Mouse (Mus musculus) retina, postnatal 1 day (tissue): ENCODE results near the gene Gm17409.

Experiments used
- DNase-seq: peaks from one replicate; pipeline ENCODE4 v3.0.0-alpha.2; 2012

The Gm17409 gene

GRCm38 (mm10) chr2:58469816-58470215 lies at the start of gene Gm17409:
Gm17409 (plus strand) TSS chr2:58470116.
- DNase-seq, result no peak

DNA sequence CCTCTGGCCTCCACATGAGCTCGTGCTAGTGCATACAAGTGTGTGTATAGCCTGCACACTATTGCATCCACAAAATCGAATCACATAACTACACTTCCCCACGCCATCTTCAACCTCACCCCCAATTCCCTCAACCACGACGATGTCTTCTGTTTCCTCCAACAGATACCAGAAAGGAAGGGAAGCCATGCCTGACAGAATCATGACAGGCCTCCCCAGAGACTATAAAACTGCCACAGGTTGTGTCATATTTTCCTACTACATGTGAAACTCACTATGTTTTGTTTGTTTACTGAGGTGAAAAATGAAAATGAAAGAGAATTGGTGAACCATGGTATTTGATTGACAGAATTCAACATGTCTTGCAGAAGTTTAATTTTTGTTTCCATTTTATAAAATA lies 46.6 kb upstream of the Gm17409 start:
- DNase-seq, result no peak

DNA sequence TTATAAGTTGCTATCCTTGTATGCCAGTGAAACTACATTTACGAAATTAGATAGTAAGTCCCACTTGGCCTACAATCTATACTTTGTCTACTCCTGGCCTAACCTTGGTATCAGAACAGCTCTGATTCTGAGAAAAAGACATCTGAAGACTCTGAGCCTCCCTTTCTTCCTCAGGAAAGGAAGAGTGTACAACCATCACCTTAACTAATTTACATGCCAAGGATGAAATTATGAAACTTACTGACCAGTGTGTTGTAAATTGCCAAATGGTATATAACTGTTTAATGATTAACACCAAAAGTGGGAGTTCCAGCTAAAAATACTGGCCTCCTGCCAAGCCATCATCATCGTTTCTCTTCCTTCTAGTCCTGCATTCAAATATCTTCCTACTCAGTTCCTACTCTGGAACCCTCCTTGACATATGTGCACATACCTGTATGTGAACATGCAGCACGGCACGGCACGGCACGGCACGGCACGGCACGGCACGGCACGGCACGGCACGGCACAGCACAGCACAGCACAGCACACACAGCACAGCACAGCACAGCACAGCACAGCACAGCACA lies 44.4 kb upstream of the Gm17409 start:
- no peak for DNase-seq

GRCm38 (mm10) chr2:58432211-58432610 lies 37.7 kb upstream of the Gm17409 start:
- DNase-seq, result no peak

GRCm38 (mm10) chr2:58433317-58433716 lies 36.6 kb upstream of the Gm17409 start:
- DNase-seq, result no peak

DNA sequence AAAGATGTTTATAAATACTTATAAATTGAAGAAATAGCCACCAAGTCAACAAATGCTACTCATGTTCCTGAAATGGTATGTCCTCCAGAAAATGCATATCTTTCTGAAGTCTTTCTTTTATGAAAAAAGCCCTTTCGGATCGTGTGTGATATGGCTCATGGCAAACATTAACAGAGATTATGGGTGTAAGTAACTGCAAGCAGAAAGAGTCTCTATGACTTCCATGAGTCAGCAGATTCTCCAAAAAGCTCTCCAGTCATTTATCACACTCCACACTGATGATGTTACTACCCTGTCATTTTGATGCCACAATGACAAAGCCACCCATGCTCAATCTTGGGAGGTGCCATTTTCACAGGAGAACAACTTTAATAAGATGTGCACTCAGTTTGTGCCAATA lies 35.5 kb upstream of the Gm17409 start:
- DNase-seq, result no peak

DNA sequence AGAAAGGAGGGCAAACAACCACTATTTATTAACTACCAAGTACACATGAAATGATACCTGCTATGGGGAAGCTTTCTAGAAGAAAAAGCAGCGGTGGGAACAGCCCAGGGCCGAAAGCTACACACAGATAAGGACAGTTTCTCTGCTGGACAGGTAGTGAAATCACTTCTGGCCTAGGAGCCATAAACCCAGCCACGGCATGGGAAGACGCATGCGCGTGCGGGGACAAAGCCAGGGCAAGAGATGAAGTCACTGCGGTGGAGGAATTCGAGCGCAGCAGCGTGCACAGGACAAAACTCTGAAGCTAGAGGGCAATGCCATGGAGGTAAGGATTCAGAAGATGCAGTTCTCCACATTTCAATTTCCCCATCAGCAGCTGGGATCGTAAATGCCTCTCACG lies 34.4 kb upstream of the Gm17409 start:
- no peak for DNase-seq

DNA sequence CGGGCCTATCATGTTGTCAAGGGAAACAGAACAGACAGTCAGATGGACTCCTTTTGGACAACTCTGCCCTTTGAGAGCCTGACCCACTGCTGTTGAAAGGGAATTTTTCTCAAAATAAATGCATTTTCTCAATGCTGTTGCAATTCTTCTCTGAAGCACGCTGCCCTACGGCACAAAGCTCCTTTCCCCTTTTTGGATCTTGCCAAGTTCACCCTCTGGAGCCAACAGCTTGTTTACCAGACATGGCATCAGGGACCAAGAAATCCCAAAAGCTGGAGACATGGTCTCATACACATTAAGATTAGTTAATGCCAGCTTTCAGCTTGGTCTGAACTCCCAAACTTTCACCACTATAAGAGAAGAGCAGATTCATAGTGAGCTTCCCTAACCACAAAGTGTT lies 33.0 kb upstream of the Gm17409 start:
- DNase-seq, result no peak

GRCm38 (mm10) chr2:58443163-58443562 lies 26.8 kb upstream of the Gm17409 start:
- no peak for DNase-seq

GRCm38 (mm10) chr2:58447001-58447400 lies 22.9 kb upstream of the Gm17409 start:
- no peak for DNase-seq

DNA sequence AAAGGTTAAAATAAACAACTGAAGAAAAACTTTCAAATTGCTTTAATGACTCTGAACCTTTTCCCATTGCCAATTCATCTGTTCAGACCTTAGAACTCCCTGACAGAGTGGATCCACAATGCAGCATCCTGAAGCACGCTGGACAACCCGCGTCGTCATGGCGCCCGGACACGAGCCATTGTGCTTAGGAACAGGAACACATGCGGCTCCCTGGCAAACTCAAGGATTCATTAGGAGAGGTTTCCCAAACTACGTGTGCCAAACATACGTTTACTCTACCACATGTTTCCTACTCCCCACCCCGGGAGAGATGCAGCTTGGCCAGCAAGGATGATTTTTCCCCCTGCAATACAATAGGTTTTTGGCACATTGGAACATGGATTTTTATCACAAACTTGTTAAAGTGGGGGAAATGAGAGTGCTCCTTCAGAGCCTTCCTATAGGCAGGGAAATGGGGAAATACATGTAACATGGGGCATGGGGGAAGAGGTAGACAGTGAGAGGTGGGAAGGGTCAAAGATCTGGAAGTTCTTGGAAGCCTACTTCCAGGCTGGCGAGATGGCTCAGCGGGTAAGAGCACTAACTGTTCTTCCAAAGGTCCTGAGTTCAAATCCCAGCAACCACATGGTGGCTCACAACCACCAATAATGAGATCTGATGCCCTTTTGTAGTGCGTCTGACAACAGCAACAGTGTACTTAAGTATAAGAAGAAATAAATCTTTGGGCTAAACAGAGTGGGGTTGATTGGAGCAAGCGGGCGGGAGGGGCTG lies 15.6 kb upstream of the Gm17409 start:
- no peak for DNase-seq

GRCm38 (mm10) chr2:58456843-58457487 lies 13.0 kb upstream of the Gm17409 start:
- no peak for DNase-seq

DNA sequence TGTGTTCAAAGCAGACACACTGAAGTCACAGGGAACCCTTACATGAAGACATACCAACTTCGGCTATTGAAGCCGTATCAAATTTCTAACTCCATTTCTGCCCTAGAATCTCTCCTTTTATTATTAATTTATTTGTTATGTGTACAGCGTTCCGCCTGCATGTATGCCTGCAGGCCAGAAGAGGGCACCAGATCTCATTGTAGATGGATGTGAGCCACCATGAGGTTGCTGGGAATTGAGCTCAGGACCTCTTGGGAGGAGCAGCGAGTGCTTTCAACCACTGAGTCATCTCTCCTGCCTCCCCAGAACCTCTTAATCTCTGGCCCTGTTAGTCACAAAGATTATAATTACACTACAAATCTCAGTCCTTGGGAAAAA lies 12.4 kb upstream of the Gm17409 start:
- no peak for DNase-seq

DNA sequence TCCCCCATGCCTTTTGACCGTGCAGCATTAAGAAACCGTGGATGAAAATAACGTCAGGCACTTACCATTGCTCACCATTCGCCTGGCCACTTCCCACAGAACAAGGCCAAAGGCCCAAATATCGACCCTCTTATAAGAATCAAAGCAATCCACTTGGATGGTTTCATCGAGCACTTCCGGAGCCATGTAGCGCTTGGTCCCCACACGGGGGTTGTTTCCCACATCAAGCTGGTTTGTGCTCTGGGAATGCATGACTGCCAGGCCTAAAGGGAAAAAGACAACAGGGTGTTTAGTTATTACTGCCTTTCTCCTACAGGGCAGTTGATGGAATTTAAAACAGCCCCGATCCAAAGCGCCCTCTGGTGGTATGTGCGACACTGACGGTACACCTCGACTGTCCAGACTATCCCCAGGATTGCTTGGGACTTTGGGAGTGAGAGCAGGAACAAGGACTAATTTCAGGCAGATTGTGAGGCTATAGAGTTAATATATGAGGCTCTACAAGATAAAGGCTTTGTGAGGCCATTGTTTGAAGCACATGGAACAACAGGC lies 11.0 kb upstream of the Gm17409 start:
- DNase-seq, result peak; percentile 29

DNA sequence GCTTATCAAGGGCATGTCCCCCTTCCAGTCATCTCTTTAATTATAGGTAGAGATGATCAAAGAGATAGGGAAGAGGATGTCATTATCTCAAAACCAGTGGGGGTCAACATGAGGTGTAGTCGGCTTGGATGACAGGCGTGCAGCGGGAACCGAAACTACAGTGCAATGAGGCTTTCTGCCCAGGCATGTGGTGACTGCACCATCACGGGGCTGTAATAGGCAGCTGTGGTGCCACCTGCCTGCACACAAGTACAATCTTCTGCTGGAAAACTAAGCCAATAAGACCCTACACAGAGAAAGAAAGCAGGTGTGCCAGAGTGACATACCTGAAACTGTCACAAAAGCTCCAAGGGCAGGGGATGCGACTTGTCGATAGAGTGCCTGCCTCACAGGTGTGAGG lies 374 bp downstream of the Gm17409 start:
- no peak for DNase-seq

DNA sequence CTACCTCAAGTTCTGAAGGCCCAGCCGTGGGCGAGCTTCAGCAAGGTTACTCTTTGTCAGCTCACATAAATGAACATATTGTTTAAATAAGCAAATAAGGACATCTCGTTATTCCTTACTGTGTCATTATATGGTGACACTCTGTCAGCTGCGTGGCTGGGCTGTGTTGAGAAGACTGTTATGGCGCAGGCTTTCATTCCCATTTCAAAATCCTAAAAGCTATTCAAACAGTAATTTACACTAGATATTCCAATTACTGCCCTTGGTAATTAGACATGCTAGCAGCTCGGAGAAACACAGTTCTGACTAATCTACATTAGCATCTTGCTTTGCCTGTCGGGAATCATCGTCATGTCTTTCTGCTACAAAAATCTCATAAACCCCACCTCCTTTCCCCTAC lies 5.7 kb downstream of the Gm17409 start:
- DNase-seq, result no peak

GRCm38 (mm10) chr2:58476956-58477715 lies 7.2 kb downstream of the Gm17409 start:
- peak; percentile 81 for DNase-seq

GRCm38 (mm10) chr2:58478144-58478543 lies 8.2 kb downstream of the Gm17409 start:
- DNase-seq, result no peak

DNA sequence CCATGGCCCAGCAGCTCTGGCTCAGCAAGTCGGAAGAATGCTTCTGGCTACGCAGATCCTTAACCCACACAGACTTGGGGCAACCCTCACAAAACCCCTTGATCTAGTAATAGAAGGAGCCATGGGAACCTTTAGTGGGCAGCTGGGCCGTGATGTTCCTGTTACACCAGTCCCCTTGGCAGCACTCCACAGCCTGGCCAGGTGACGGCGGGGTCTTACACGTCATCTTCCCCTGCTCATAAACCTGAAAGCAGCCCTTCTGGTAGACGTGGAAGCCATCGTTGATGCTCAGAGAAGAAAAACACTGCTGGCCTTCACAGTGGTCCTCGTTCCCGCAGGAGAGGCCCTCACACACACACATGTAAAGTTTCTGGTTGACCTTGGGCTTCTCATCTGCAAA lies 9.6 kb downstream of the Gm17409 start:
- DNase-seq, result no peak

DNA sequence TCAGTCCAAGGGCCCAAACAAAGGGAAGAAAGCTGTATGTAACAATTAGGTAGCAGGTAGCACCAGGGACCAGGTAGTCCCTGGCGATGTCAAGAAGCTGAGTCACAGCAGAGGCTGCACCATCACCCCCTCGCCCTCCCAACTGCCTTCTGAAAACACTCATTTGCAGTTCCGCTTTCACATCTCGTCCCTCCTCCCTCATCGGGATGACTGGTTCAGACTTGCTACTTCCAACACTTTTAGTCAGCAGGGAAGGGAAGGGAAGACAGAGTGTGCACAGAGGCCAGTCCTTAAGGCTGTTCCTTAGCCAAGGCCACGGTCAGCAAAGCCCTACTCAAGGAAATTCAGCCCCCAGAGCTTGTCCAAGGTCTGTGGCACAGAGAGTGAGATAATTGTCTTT lies 10.8 kb downstream of the Gm17409 start:
- no peak for DNase-seq

GRCm38 (mm10) chr2:58481450-58482100 lies 11.7 kb downstream of the Gm17409 start:
- no peak for DNase-seq

DNA sequence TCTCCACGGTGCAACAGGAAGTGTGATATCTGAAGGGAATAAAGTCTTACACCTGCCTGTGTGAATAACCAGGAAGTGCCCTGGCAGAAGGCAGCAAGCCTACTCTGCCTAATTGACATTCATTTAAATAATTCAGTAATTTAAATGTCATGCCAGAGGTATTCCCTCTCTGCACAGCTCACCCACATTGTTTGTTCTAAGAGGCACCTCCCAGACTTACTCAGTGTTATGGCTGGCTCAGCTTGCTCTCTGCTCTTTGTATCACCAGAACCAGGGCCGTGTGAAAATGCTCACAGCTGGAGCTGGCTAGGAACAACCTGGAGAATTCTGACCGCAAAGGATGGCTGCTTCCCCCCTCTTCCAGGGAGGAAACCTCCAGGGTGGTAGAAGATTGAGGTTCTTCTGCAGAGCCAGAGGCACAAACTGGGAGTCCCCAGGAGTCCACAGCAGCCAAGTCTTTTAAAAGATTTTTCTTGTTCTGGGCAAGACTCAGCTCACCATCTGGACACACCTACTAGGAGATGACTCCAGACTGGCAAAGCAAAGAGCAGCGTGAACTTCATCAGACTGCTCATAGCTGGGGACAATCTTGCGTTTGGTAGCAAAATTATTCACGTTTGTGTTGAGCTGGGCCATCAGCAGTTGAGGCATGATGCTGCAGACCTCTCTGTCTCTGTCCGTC lies 14.5 kb downstream of the Gm17409 start:
- no peak for DNase-seq
